Mouse (Mus musculus) liver, adult 2 months (tissue): ENCODE measurements around the gene Atg16l2.

Experiments used
- CTCF ChIP-seq: fragments of 200-500 bp; IDR thresholded peaks from 2 replicates; pipeline ENCODE4 v1.5.1; 2011; ENCODE audit warnings: low read depth, low read length, control low read depth
- POLR2A ChIP-seq: fragments of 200-500 bp; IDR thresholded peaks from 2 replicates; pipeline ENCODE4 v1.6.1; 2011; ENCODE audit warnings: low read length, control low read depth; ENCODE audit not compliant: insufficient read depth; ENCODE audit errors: extremely low read depth

- no peak for TF ChIP-seq POLR2A
- no peak for TF ChIP-seq CTCF
Observed at GRCm38 (mm10) chr7:101314396-101314795, 12.3 kb upstream of the Atg16l2 start.
